Mouse (Mus musculus) C2C12 (cell line): ENCODE data around the gene Il23a.

ENCODE experiments used
- CTCF ChIP-seq: IDR thresholded peaks from one replicate; pipeline ENCODE4 v1.5.1; 2011; ENCODE audit not compliant: control insufficient read depth, insufficient read depth, insufficient read length
- MAX ChIP-seq: IDR thresholded peaks from one replicate; pipeline ENCODE4 v1.6.1; 2011; ENCODE audit warnings: mild to moderate bottlenecking, control low read depth

DNA sequence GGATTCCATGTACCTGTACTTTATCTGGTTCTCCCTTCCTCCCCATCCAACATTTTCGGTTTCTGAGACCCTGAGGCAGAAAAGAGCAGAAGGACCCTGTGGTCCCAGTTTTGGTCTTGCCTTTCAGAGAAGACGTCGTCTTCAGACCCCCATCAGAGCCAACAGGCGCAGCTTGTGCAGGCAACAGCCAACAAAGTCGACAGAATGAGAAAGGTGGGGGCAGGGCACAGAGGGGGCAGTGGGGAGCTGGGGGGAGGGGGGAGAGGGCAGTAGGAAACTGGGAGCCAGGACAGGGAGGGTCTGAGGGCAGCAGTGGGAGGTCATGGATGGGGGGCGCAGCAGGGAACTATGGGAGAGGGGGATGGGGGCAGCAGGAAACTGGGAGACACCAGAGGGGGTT is 20.4 kb downstream of the Il23a start:
- no peak for TF ChIP-seq CTCF
- no peak for TF ChIP-seq MAX
